24 mouse cellular contexts compared by ENCODE assay signal in the genomic region with DNA sequence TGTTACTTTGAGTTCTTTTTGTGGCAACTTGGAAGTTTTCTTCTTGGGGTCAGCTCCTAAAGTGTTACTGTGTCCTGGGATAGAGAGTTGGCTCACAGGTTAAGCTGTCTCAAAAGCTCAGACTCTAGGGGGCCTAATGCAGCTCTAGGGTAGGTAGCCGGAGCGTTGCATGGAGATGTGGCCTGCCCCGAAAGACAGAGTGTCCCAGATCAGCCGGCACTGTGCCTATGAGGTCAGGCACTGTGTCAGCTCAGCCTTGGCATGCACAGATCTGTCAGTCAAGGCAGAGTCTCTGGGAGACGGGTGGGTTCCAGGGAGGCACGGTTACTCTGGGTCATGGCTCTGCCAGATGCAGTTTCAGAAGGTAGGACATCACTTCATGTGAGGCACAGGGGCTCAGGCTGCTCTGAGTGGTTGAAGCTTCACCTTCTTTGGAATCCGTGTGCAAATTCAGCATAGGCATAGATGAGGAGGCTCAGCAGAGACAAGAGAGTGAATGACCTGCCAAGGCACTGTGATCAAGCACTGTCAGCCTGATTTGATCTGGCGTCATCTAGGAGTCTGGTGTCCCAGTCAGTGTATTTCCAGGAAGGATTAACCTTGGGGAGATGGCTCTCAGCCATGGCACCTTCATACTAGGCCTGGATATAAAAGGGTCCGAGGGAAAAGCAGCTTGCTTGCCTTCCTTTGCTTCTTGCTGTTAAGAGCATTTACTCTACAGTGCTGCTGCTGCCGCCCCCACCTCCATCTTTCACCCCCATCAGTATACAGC. TPM values are rescaled to one million over a fixed set of nuclear protein-coding genes. Genes with fewer than 3 reads are reported as not detected.
"Had no signal": no experiment of that assay in that cellular context is flagged by ENCODE, and none has a peak within 500 bp of the region (broad histone marks: within the 10 kb centered on the region; RNA-seq: fewer than 3 reads in every experiment).

No protein-coding gene starts in this region.

- H3K4me3 ChIP-seq: kidney, embryonic 15.5 days; left cerebral cortex, adult 2 months; liver, embryonic 13.5 days; neural tube, embryonic 13.5 days; stomach, embryonic 15.5 days had no signal

- H3K27ac ChIP-seq: kidney, embryonic 15.5 days; left cerebral cortex, adult 2 months; liver, embryonic 13.5 days; neural tube, embryonic 13.5 days; stomach, embryonic 15.5 days had no signal

- H3K27me3 ChIP-seq: neural tube, embryonic 13.5 days; stomach, embryonic 15.5 days had no signal

- H3K4me2 ChIP-seq: kidney, embryonic 15.5 days; liver, embryonic 13.5 days; midbrain, embryonic 11.5 days; neural tube, embryonic 13.5 days; stomach, embryonic 15.5 days had no signal

- DNase-seq: kidney, postnatal 10 days; kidney, postnatal 36 days; layer of hippocampus, postnatal 36 days; liver, embryonic 13.5 days; lung, adult 2 months; lung, postnatal 14 days; lung, postnatal 4 days; midbrain, embryonic 14.5 days; retina, postnatal 1 day; right cerebral cortex, postnatal 25 days; spleen, adult 18-20 months; thymus, postnatal 25 days had no signal

- H3K36me3 ChIP-seq: kidney, embryonic 15.5 days; liver, embryonic 13.5 days; neural tube, embryonic 13.5 days; stomach, embryonic 15.5 days had no signal

- H3K9ac ChIP-seq: kidney, embryonic 15.5 days; liver, embryonic 13.5 days; neural tube, embryonic 13.5 days; stomach, embryonic 15.5 days had no signal

- H3K9me3 ChIP-seq: kidney, embryonic 15.5 days; liver, embryonic 13.5 days; neural tube, embryonic 13.5 days; stomach, embryonic 15.5 days had no signal

- H3K4me1 ChIP-seq: liver, embryonic 13.5 days; neural tube, embryonic 13.5 days; stomach, embryonic 15.5 days had no signal

RNA-seq across cellular contexts. Expression of gene Lmx1b, which starts 32.6 kb away (rescaled TPM):
- total RNA-seq: liver, adult 2 months; megakaryocyte progenitor cell, adult 5-6 weeks; megakaryocyte-erythroid progenitor cell, adult 5-6 weeks; neutrophil, adult 5-6 weeks had no signal
- polyA plus RNA-seq: liver, adult 2 months; liver, embryonic 13.5 days; liver, embryonic 16.5 days; lung, embryonic 16.5 days; thymus, postnatal 0 days had no signal
